Mouse (Mus musculus) c-Kit-positive CD71-positive TER-119-positive erythroid progenitor cells, embryonic 14.5 days (primary cell): ENCODE measurements at regions not wholly inside any gene's neighbourhood (a gene's known extent, or its start where the extent isn't known, plus 50 kb on each side); places are given as distances from the start of the nearest gene placed in this dataset.

Source experiments
- DNase-seq: peaks from one replicate; pipeline ENCODE4 v3.0.0-alpha.2; 2013; ENCODE audit warnings: low spot score

DNA sequence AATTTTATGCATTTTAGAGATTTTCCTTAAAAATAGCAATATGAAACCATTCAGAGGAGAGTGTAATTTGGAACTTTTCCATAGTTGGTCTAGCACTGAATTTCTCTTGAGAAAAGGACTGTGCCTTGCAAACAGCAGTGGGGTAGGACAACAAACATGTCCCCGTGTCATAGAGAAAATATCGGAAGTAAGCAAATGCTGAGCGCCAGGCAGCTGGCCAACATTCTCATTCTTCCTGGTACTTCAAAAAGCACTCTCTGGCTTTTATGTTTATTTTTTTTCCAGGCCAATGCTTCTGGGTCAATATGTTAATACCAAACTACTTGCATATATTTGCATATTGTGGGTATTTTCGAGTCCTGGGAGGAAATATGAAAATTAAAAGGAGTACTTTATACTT is 568.5 kb downstream of the Btbd3 start:
- no peak for DNase-seq

DNA sequence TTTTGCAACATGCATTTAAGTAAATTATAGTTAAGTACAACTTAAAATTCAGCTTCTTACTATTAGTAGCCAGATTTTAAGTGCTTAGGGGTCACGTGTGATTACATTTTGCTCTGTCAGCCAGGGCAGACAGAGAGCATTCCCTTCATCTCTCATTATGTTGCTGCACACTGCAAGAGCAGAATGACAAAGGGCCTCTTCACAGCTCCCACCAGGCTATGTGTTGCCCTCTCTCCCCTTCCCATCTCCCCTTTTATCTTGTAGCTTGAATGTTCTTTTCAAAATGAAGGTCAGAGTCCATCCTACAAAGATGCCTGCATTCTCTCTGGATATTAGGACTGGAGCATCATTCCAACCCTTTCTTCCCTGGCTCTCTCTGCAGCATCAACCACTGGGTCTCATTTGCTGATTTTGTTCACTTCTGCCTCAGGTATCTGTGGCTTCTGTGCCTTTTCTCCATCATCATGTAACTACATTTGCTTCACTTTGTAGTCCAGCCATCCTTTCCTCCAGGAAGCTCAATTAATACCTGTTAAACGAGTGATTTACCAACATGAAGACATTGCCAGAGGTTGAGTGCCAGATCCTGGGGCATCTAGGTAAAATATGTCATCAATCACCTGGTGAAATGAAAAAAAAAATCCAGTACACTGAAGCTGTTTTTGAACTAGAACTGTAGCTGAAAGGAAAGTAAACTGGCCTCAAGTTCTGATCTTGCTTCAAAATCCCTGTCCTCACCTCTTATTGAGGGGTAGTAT is 571.6 kb downstream of the Btbd3 start:
- DNase-seq: no peak

DNA sequence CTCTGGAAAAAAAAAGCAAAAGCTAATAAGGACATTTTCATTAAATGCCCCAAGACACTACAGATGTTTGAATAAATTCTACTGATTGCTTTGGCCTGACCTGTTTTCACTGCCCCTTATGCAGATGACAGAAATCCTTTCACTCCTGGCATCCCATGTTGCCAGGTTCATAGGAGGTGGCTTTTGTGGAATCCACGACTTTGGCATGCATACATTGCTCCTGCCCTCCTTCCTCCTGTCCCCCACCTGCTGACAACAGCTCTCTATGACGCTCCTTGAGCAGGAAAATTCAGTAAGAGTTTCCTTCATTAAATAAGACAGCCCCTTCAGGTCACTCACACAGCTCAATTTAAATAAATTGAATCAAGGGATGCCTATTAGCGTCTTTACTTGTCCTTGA is 582.5 kb downstream of the Btbd3 start:
- DNase-seq: no peak

DNA sequence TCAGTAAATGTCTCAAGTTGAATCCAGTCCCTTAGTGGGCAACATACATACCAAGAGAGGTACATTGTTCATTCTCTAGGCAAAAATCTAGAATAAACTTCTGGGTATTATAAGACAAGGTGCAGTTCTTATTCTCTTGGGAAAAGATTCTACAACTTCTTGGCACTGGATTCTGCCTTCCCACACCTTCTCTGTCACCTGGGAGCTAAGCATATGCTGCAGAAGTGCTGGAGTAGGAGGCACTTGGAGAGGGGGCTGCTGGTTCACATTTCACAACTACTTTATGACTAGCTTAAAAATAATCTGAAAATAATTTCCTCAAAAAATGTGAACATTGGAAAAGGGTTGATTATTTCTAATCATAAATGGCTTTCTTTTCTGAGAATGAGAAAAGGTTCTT is 602.8 kb downstream of the Btbd3 start:
- no peak for DNase-seq

DNA sequence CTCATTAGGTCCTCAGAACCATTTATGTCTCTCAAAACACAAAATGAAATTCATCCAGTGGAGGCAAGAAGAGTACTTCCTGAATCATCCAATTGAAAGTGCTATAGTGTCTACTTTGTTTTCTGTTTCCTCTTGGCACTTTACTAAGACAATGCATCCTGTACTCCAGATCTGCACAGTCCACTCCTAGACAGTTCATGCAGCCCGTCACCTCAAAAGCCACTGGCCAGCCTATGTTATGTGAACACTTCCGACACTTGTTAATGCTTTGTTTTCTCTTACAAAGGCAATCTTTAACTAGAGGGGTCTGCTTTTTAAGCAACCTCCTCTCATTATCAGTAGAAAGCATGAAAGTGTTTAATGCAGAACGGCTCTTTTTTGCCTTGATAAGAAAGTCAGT is 597.1 kb upstream of the Sptlc3 start:
- DNase-seq: no peak

DNA sequence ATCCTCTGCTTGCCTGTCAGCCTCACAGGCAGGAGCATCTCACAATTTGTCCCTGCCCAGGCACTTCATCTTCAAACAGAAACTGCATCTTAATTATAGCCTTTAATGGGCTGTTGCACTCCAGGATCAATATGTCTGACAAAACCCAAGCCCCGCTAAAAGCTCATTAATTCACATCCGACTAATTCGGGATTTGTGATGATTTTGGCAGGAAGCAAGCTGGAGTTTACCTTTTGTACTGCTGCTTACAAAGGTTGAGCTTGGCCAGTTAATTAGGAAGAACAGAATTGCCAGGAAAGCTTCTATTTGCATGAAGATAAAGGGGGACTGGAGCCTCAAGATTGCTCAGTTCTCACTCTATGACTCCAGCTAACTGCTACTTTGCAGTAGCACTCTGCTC is 596.6 kb upstream of the Sptlc3 start:
- no peak for DNase-seq

DNA sequence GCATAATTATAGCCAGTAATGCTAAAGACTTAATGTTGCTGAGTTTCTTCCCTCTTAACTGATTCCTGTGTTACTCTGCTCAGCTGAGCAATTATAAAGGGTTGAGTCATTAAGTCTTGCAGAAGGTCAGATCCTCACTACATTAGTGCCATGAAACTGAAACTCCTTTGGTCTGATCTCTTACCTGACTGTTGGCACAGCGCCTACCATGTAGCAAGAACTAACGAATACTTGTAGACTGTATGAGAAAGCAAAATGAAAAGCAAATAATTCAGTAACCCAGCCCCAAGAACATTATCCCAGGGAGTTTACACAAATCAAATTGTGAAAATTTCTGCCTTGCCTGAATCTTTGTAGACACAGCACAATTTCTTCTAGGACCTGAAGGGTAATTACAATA is 556.5 kb upstream of the Sptlc3 start:
- no peak for DNase-seq

DNA sequence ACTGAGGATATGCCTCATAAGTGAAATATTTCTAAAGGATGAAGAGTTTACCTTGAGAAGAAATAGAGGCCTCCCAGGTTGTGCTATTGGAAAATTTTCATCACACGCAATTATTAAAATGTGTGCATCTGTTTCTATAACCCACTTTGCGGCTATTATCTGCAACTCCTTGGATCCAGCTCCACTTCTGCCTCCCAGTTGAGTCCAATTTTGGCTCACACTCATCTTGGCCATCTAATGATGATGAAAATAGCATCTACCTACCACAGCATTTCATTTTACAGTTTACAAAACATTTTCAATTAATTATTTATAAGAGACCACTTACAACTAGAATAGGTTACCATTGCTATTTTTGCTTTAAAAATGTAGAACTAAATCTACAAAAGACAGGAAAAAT is 554.3 kb upstream of the Sptlc3 start:
- DNase-seq: no peak

DNA sequence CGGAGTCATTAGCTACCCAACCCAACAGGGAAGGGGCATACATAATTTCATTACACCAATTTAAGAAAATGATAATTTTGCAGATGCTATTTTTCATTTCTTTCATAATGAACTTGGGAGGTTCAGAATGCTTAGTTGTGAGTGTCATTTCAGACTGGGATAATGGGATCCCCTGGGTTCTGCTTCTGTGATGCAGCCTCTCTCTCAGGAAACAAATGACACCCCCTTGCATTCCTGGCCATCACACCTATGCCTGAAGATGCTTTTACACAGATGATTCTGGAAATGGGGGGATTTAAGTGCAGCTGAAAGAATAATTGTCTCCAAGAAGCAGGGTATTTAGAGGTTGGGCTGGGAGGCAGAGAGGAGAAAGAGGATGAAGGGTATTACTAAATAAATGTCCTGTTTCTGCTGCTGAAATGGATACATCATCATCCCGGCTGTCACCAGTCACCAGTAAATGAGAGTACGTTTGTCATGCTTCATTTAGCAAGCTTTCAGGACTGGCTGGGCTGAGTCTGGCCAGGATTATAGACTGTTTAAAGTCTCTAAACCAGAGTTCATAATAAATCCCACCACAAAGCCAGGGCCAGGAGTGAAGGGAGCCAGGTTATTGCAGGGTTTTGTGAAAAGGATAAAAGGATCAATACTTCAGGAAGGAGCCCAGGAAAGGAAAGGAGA is 527.5 kb upstream of the Sptlc3 start:
- no peak for DNase-seq

DNA sequence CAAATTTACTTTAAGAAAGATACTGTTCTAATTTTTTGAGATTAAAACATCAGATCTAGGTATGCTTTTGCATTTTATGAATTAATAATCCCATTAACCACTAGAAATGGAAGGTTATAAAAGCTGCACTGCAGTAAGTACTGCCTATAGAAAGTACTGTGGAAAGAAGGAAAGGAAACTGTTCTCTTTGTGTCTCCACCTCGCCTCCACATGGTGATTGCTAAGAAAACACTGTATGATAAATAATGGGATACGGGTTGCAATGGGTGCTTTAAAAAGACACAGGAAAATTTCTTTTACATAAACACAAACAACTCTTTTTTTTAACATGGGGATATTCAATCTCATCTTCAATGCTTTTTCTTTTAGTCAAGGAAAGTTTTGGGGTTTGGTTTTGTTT is 519.2 kb upstream of the Sptlc3 start:
- DNase-seq: no peak

DNA sequence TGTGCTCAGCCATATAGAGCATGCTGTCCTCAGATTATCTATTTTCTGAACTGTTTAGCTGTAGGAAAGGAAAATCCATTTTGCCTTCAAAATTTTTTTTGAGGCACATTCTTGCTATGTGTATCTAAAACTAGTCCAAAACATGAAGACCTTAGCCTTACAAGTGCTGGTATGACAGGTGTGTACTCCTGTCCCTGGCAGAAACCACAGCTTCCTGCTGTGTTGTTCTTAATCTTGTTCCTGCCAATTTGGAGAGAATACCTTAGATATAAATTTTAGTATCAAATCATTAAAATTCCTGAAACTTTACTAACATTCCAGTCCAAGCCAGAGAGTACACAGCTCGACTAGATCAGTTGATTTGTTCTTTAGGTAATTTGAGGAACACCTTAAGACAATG is 503.7 kb upstream of the Sptlc3 start:
- no peak for DNase-seq

DNA sequence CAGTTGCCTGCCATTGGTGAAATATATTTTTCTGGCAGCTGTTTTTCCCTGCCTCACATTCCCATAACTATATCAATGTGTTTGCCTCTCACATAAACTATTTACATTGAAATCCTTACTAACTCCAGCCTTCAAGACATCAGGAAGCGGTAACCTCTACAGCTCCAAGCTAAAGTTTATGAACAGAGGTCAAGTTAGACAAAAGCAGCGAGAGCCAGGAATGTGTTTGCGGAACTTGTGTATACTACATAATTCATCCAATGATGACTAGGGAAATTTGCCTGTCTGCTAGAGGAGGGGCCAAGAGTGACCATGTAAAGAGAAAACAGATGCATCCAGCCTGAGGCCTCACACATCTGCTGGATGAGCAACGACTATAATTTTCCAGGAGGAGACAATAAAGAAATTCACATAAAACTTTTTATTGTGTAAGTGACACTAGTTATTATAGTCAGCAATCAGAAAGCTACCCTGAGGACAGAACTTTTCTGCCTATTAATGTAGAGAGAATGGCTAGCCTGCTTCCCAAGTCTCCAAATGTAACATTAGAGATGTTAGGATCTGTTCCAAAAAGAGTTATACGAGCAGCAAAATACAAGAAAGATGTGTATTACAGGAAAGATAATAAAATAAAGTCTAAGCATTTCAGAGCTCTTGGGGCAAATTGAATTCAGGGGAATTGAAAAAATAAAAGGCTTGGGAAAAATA is 461.5 kb upstream of the Sptlc3 start:
- no peak for DNase-seq

DNA sequence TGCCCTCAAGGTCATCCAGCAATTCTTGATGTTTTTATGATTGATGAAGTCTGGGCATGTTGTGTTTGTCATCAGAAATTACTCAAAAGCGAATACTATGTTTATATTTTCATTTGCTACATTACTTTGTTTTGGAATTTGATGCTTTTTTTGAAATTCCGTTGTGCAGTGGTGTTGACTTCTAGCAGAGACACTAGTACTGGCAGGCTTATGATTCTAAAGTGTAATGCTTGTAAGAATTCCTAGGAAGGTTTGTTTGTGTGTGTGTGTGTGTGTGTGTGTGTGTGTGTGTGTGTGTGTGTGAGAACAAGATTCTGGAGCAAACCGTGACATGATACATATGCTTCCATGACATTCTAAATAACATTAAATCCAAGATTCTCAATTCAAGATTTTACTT is 458.9 kb upstream of the Sptlc3 start:
- DNase-seq: no peak

DNA sequence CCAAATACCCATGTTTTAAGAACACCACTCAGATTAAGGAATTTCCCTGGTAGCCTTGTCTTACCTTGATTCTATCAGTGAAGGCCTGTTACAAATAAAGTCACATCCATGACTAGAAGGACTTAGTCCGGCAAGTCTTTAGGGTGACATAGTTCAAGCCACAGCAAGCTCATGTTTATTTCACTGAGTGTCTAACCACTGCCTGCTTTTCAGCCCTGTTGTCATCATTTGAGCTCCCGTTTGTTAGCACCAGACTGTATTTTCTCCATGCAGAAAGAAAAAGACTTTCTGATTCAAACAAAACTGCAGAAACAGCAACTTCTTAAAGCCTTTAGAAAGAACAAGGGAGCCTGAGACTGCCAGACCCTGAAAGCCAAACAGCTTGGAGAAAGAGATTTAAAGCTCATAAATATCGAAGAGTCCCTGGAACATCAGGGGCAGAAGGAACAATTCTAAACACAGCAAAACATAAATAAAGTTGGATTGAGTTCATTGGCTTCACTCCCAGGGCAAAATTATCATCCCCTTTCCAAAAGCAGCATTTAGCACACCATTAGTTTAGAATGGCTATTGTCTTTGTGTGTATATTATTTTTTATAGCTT is 451.9 kb upstream of the Sptlc3 start:
- no peak for DNase-seq

DNA sequence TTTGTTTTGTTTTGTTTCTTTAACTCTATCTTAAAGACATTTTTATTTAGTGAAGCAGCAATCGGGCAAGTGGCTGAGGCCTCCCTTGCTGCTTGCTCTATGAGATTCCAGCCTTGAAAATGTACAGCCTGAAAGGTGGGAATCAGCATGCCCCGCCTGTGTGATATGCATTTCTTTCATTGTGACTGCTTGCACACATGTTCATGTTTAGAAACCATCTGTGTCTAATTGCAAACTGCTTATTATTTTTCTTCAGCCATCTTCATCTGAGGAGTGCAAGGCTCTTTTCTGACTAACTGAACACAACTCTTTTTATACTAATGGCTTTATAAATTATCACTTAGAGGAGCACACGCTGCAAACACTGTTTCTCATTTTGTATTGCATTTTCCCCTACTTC is 449.0 kb upstream of the Sptlc3 start:
- no peak for DNase-seq

DNA sequence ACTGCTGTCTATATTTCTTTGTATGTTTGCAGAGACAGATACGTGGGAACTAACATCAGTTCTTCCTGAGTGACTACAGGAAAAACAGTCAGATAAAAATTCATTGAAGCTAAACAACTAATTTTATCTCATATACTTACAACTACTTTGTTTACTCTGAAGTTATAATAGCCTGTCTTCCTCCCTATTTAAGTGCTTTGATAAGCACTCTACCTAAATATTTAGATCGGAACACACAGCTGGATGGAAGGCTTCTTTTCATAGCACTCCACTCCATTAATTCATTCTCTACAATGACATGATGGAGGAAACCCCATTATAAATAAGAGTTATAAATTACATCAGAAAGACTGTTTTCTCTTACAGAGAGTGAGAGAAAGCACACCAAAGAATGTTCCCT is 438.5 kb upstream of the Sptlc3 start:
- DNase-seq: no peak

DNA sequence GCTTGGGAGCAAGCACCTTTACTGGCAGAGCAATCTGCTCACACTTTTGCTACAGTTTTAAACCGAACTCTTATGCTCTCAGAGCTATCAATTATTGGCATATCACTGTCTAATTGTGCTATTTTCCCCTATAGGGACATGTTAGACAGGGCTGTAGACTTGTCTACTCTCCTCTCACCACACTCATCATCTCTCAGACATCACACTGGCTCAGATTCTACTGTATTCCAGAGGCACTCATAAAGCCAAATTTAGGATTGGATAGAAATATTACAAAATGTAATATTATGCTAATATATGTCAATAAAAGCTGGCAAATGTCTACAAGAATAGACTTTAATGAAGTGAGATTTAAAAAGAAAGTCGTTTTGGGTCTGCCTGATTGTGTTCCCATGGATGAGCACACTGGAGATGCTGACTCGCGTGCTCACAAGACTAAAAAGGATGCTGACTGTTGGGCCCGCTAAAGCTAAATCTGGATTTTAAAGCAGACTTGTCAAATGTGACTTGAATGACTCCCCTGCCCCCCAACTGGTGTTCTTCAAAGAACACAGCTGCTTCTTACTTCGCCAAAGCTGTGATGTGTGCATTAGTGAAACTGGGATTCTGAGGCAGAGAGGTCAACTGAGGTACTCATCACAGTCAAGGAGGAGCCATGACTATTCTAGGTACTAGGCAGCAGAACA is 424.3 kb upstream of the Sptlc3 start:
- no peak for DNase-seq

DNA sequence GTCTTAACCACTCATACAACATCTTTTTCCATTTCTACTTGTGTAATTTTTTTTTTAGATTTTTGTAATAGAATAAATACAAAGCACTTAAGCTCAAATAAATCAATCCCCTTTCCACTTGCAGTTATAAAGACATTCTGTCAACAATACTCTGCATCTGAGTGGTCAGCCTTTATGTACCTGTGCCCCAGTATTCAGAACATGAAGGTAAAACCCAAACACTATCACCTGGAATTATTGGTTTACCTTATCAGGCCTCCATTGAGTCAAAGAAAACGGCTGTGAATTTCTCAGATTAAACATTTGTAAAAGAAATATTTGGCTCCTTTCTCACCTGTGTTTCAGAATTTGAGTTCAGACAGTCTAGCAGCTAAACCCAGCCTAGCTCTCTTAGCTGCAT is 422.0 kb upstream of the Sptlc3 start:
- DNase-seq: no peak

DNA sequence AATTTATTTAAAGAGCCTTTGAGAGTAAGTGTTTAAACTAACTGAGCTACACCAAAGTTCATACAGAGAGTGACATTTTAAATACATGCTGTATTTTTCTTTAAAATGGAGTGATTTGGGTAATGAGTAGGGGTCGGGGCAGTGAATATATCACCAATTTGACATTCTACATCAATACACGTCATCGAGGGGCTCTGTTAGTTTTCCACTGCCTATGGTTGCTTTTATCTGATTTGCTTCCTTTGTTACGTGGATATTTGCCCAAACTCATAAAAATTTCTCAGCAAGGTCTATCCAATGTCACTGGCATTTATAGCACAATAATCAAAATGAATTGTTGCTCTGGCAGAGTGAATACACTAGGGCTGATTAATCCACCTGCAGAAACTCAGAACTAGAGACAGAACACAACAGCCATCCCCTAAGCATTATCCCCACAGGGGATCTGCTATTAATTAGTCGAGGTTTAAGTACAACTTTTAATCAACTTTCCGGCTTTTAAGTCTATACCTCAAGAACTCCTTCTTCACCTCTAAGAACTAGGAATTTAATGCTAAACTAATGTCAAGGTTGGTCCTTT is 400.1 kb upstream of the Sptlc3 start:
- DNase-seq: no peak

DNA sequence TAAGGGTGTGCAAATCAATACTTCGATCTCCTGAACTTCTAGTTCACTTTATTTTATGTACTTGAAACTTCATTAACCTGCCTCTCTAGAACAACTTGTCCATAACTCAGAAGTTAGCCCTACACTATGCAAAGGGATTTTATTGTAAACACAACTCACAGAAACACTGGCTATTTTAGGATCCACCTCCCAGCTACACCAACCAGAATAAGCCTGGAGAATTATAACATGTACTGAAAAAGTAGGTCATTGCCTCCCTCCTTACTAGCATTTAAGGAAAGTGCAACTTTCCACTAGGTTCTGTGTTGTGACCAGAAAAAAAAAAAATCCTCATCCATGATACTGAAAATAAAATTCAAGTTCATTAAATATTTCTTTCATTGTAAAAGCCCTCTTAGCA is 382.0 kb upstream of the Sptlc3 start:
- DNase-seq: no peak

DNA sequence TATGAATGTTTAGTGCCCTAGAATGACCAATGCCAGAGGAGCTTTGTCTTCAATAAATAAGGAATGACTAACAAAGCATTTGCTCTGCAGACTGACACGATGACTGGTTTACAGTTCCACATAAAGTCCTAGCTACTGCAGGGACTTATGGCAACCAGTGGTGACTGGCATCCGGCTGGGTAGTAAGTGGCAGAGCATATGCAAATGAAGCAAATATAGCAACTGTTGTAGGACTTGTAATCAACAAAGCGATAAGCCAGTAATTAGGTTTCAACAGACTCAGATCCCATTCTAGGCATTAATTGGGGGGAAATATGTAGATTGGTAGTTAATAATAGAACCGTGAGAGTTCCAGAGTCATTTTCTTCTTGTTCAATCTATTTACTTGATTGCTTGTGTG is 379.2 kb upstream of the Sptlc3 start:
- no peak for DNase-seq

DNA sequence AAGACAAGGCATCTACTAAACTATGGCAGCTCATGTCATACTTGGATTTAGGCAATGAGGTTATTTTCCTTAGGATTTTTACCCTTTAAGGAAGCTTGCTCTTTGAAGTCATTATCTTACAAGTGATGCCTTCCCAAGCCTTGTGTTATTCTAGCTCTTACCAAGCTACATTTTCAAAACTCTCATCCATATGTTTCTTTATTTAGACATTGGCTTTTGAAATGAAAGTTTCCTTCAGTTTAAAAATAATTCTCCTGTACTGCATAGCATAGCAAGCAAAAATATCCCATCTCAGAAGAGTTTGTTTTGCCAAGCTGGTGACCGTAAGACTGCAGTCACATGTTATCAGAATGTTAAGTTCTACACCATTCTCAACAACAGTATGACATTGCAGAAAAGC is 372.8 kb upstream of the Sptlc3 start:
- DNase-seq: no peak
